Mouse (Mus musculus) intestine, embryonic 14.5 days (tissue): Measurements from ENCODE around the gene Il2rb. TPM values are rescaled to one million over a fixed set of nuclear protein-coding genes. Genes with fewer than 3 reads are reported as not detected.

Experiments used
- ATAC-seq: fragments of 200-750 bp; cut with Nextera tagmentation; replicated peaks from 2 replicates; pipeline ENCODE4 v1.8.0; 2017; ENCODE audit warnings: low read depth, moderate number of reproducible peaks, moderate TSS enrichment, moderate library complexity; ENCODE audit not compliant: low FRiP score, low TSS enrichment
- DNase-seq: peaks from one replicate; pipeline ENCODE4 v3.0.0-alpha.2; 2018; ENCODE audit warnings: low spot score
- H3K27ac ChIP-seq: fragments of 300-500 bp; sonication (generic); 2 replicates; pipeline ENCODE4 v1.5.1; 2014; ENCODE audit warnings: low read depth, mild to moderate bottlenecking, control low read depth
- H3K27me3 ChIP-seq: fragments of 300-500 bp; sonication (generic); replicated peaks from 2 replicates; pipeline ENCODE4 v1.6.1; 2014; ENCODE audit warnings: low read length, control low read depth; ENCODE audit not compliant: control insufficient read depth, insufficient read depth
- H3K36me3 ChIP-seq: fragments of 300-500 bp; sonication (generic); 2 replicates; pipeline ENCODE4 v1.6.1; 2014; ENCODE audit warnings: low read length, control low read depth; ENCODE audit not compliant: control insufficient read depth, insufficient read depth
- H3K4me1 ChIP-seq: fragments of 300-500 bp; sonication (generic); replicated peaks from 2 replicates; pipeline ENCODE4 v1.6.1; 2014; ENCODE audit warnings: low read length, control low read depth, mixed read lengths; ENCODE audit not compliant: control insufficient read depth, insufficient read depth
- H3K4me2 ChIP-seq: fragments of 300-500 bp; sonication (generic); 2 replicates; pipeline ENCODE4 v1.6.1; 2014; ENCODE audit warnings: low read length
- H3K4me3 ChIP-seq: fragments of 300-500 bp; sonication (generic); 2 replicates; pipeline ENCODE4 v1.5.1; 2014; ENCODE audit warnings: low read depth, low read length, control low read depth, mixed read lengths
- H3K9ac ChIP-seq: fragments of 300-500 bp; sonication (generic); 2 replicates; pipeline ENCODE4 v1.6.1; 2014; ENCODE audit warnings: mild to moderate bottlenecking, low read length
- H3K9me3 ChIP-seq: fragments of 300-500 bp; sonication (generic); 2 replicates; pipeline ENCODE4 v1.6.1; 2016; ENCODE audit warnings: low read length, control low read depth; ENCODE audit not compliant: control insufficient read depth
- WGBS: fragments of 180-500 bp; shearing (Covaris S2); extraction: QIAGEN DNeasy Blood & Tissue Kit; methylation state at CpG from one replicate; pipeline ENCODE4 v1.1.7; 2014; 5-methylcytosine and 5-hydroxymethylcytosine counted together
- polyA plus RNA-seq: library from polyadenylated mRNA; unstranded; fragments of >200 nt; fragmentation: Nextera tagmentation; extraction: Ambion mirVana; gene quantifications from 2 replicates; pipeline ENCODE4 v1.2.1, GENCODE M21; 2014

The Il2rb gene
- polyA plus RNA-seq, 1 experiment from 2014 or later = 1.1 TPM

DNA sequence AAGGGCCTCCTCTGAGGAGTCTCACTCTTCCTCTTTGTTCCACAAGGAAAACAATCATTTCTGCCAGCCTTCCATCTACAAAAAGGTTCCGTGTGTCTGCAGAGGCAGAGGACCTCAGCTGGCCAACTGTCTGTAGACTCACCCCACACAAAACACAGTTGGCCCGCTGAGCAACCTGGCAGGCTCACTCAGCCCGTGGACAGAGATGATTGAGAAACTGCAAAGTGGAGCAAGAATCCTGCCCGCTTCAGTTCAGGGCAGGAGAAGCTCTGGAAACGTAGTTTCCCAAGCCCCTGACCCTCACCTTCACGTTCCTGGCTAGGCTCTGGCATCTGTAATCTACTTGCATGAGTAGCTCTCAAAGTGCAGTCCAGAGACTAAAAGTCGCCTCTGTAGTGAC is 48.0 kb downstream of the Il2rb start:
- Histone ChIP-seq H3K36me3 (no peaks in the 10 kb centered on the region), H3K4me2 (no peak overlapping the region), H3K4me3 (no peak overlapping the region), H3K27ac (no peak overlapping the region), H3K4me1 (peaks cover 15% of the 10 kb centered on the region; the same call in 1 of the 2 replicates), H3K9me3 (no peaks in the 10 kb centered on the region), H3K27me3 (no peaks in the 10 kb centered on the region), H3K9ac (no peak overlapping the region)
- ATAC-seq = no peak
- DNase-seq = no peak
- WGBS = 50% methylated on average over 7 of the region's 7 CpGs

GRCm38 (mm10) chr15:78443857-78444256 is 51.2 kb downstream of the Il2rb start:
- Histone ChIP-seq H3K4me3 (no peak overlapping the region), H3K36me3 (no peaks in the 10 kb centered on the region), H3K4me2 (no peak overlapping the region), H3K4me1 (0 out of 2 replicates have a peak, but pooled peaks cover 8% of the 10 kb centered on the region), H3K9ac (no peak overlapping the region), H3K9me3 (no peaks in the 10 kb centered on the region), H3K27me3 (no peaks in the 10 kb centered on the region), H3K27ac (no peak overlapping the region)
- no peak for ATAC-seq
- 50% methylated on average over 6 of the region's 6 CpGs for WGBS
- DNase-seq = no peak

- Histone ChIP-seq H3K9me3 (no peaks in the 10 kb centered on the region), H3K9ac (no peak overlapping the region), H3K27me3 (no peaks in the 10 kb centered on the region), H3K4me3 (no peak overlapping the region), H3K4me2 (no peak overlapping the region), H3K27ac (no peak overlapping the region), H3K36me3 (no peaks in the 10 kb centered on the region), H3K4me1 (peaks cover 7% of the 10 kb centered on the region)
- ATAC-seq (no peak), DNase-seq (no peak)
- WGBS = 88% methylated on average over 19 of the region's 19 CpGs
These were observed 52.8 kb downstream of the Il2rb start for GRCm38 (mm10) chr15:78442231-78442630.

DNA sequence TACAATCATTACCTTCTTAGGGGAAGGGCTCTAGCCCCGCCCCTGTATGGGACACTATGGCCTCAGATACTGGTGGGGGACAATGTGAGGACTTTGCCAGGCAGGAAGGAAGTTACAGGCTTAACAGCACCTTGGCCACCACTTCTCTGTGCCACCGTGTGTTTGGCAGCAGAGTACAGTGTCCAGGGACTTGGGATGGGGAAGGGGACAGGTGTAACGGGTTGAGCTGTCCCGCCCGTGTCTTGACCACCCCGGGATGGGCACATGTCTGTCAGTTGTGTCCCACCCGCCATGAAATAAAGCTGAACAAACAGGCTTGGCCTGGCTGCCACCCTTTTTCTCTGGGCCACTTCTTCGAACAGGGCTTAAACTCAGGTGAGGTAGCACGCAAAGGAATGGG is 56.1 kb downstream of the Il2rb start:
- Histone ChIP-seq H3K4me2 (no peak overlapping the region), H3K9ac (no peak overlapping the region), H3K9me3 (no peaks in the 10 kb centered on the region), H3K27ac (no peak overlapping the region), H3K4me3 (no peak overlapping the region), H3K27me3 (no peaks in the 10 kb centered on the region), H3K36me3 (peaks cover 11% of the 10 kb centered on the region), H3K4me1 (peaks cover 7% of the 10 kb centered on the region)
- WGBS = 59% methylated on average over 9 of the region's 9 CpGs
- ATAC-seq = no peak
- DNase-seq = no peak

DNA sequence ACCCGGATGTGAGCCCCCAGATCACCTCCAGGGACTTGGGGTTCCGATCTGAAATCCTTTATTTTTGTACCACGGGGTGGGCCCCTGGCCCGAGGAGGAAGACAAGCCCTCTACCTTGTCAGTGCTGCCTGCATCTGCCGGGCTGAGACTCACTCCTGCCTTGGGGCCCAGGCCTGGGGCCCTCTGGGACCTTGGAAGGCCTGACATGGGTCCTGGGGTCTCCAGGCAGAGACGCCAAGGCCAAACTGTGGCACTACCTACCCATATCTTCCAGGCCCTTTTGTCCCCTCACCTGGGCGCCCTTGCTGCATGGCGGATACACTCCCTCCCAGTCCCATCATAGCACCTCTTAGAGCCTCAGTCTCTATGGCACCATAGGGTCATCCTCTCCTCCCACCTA is 56.6 kb downstream of the Il2rb start:
- no peak overlapping the region for H3K9ac ChIP-seq
- no peak overlapping the region for H3K4me2 ChIP-seq
- no peaks in the 10 kb centered on the region for H3K27me3 ChIP-seq
- H3K9me3 ChIP-seq = no peaks in the 10 kb centered on the region
- H3K4me1 ChIP-seq = peaks cover 7% of the 10 kb centered on the region
- DNase-seq (no peak), ATAC-seq (no peak)
- WGBS = 52% methylated on average over 8 of the region's 8 CpGs
- no peak overlapping the region for H3K27ac ChIP-seq
- peaks cover 14% of the 10 kb centered on the region for H3K36me3 ChIP-seq
- H3K4me3 ChIP-seq = no peak overlapping the region

DNA sequence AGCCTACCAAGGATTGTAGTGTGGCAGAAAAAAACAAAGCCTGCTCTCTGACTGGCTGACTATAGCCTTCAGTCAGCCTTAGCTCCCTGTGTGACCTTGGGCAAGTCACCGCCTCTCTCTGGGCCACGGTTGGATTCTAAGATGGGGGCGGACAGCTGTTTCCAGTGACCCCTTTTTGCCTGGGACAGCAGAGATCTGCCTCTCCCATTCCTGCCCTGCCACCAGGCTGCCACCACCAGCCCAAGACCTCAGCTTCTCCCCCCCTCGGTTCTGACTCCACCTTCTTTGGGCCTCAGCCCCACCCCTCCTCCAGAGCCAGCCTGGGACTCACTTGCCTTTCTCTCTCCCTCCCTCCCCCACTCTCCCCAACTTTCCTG is 57.1 kb downstream of the Il2rb start:
- no peak overlapping the region for H3K9ac ChIP-seq
- no peak overlapping the region for H3K4me3 ChIP-seq
- peak overlapping the region; percentile 78 for H3K27ac ChIP-seq
- ATAC-seq = no peak
- peak overlapping the region; percentile 52; the same call in 1 of the 2 replicates for H3K4me2 ChIP-seq
- no peaks in the 10 kb centered on the region for H3K27me3 ChIP-seq
- peaks cover 18% of the 10 kb centered on the region for H3K36me3 ChIP-seq
- H3K9me3 ChIP-seq = no peaks in the 10 kb centered on the region
- peaks cover 7% of the 10 kb centered on the region for H3K4me1 ChIP-seq
- 57% methylated on average over 4 of the region's 4 CpGs for WGBS
- no peak for DNase-seq

DNA sequence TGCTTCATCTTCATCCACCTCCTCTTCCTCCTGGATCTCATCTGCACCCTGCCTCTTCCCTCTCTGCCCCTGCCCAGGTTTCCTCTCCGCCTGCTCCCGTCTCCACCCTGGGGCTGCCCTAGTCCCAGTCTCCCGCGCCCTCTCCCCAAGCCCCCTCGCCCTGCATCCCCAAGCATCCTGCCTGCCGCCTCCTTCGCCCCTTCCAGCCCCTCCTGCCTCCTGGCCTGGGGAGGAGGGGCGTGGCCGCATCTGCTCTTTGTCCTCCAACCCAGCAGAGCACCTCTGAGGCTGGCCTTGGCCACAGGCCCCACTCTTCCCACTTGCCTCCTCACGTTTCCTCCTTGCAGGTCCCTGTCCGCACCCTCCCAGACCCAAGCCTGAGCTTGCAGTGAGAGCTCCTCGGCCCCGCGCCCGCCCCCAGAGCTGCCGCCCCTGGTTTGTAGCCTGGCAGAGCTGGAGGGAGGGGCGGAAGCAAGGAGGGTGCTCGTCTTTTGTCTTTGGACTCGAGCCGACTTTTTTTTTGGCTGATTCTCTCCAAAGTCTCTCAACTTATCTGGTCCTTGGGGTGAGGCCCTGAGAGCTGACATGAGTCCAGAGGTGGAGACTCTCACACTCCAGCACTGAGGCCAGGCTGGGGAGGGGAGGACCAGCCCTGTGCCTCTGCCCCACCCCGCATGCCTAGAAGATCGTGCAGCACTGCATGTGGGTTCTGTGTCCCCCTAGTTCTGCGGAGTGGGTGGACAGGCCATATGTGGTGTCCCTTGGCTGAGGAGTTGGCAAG is 57.6 kb downstream of the Il2rb start:
- Histone ChIP-seq H3K27me3 (no peaks in the 10 kb centered on the region), H3K4me2 (peak overlapping the region; percentile 52), H3K9ac (peak overlapping the region; percentile 35; the same call in 1 of the 2 replicates), H3K36me3 (peaks cover 18% of the 10 kb centered on the region), H3K4me3 (0 out of 2 replicates have a peak overlapping the region, but pooled peaks have one; percentile 2), H3K27ac (peak overlapping the region; percentile 78), H3K9me3 (no peaks in the 10 kb centered on the region), H3K4me1 (peaks cover 7% of the 10 kb centered on the region)
- ATAC-seq (peak; percentile 15; the same call in 1 of the 2 replicates), DNase-seq (peak; percentile 73)
- 14% methylated on average over 23 of the region's 23 CpGs for WGBS

- Histone ChIP-seq H3K36me3 (peaks cover 18% of the 10 kb centered on the region), H3K9me3 (no peaks in the 10 kb centered on the region), H3K27me3 (no peaks in the 10 kb centered on the region), H3K4me3 (peak overlapping the region; percentile 23), H3K9ac (peak overlapping the region; percentile 35; the same call in 1 of the 2 replicates), H3K4me2 (peak overlapping the region; percentile 52), H3K4me1 (peaks cover 7% of the 10 kb centered on the region), H3K27ac (peak overlapping the region; percentile 78)
- DNase-seq = peak; percentile 91
- peak; percentile 69 for ATAC-seq
- WGBS = 13% methylated on average over 25 of the region's 32 CpGs
These were observed 58.5 kb downstream of the Il2rb start for GRCm38 (mm10) chr15:78436380-78437192.
